Mouse (Mus musculus): Measurements from ENCODE around the gene St6galnac3. TPM values are rescaled to one million over a fixed set of nuclear protein-coding genes. Genes with fewer than 3 reads are reported as not detected.
"Not testable (repeated sequence)": the region's sequence is repeated elsewhere in the genome, so short reads cannot be mapped to it uniquely, and the experiment has no call there.

Gene St6galnac3
- polyA plus RNA-seq, 1 experiment from 2014 or later = 23.2 TPM

DNA sequence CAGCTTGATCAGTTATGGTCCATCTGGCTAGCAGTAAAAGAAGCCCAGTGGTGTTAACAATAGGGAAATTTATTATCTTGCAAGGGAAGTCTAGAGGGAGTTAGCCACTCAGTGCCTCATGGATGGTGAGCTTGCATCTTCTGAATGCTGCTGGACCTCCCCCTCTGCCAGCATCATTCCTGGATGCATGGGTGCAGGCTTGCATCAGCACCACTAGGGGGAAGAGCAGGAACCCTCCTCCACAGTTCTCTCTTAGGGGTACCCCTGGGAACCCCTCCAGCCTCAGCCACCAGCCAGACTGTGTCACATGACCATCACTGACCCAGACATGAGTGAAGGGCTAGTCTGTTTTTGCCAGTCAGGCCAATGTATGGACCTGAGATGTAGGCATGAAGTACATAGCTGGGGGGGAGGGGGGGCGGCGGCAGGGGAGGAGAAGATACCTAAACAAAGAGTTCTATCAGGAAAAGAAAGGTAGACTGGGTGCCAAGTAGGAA is 31.6 kb upstream of the St6galnac3 start:
- DNase-seq (ENCODE audit: low spot score) (no peak), ATAC-seq (no peak)
- H3K4me1 ChIP-seq (ENCODE audit: control insufficient read depth, insufficient read depth, low read length) = no peaks in the 10 kb centered on the region
- no peak overlapping the region for H3K4me3 ChIP-seq (ENCODE audit: low read depth, low read length)
- 96% methylated on average over 2 of the region's 2 CpGs for WGBS
- H3K27me3 ChIP-seq (replicated peaks; ENCODE audit: control insufficient read depth, insufficient read depth, low read length) = no peaks in the 10 kb centered on the region
- H3K4me2 ChIP-seq (ENCODE audit: low read length) = no peak overlapping the region
- H3K9ac ChIP-seq (ENCODE audit: low read length) = no peak overlapping the region
- no peaks in the 10 kb centered on the region for H3K36me3 ChIP-seq (ENCODE audit: control insufficient read depth, insufficient read depth, low read length)
- H3K9me3 ChIP-seq (replicated peaks; ENCODE audit: control insufficient read depth, low read length) = no peaks in the 10 kb centered on the region
- no peak overlapping the region for H3K27ac ChIP-seq (ENCODE audit: low read depth, low read length)

DNA sequence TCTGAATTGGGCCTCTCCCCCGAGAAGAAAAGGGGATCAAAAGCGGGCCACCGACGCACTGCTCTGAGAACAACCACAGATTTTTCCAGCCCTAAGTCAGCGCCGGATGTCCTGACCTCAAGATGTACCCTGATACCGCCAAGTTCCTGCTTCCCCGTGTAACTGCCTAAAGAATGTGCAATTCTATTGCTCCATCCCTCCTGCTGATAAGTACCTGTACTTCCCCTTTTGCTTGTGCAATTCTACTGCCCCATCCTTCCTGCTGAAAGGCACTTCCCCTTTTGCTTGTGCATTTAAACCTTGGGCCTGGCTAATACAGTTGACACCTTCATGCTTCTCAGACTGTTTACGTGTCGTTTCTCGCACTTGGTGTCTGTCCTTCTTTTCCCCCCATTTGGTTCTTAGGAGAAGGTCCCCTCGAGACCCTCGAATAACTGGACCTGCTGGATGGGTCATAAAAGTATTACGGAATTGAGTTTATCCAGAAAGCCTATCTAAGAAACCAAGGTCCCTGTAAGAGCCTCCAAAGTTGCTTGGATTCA is 30.9 kb upstream of the St6galnac3 start:
- H3K4me3 ChIP-seq (ENCODE audit: low read depth, low read length); DNase-seq (ENCODE audit: low spot score); H3K9ac ChIP-seq (ENCODE audit: low read length); H3K4me2 ChIP-seq (ENCODE audit: low read length); H3K9me3 ChIP-seq (replicated peaks; ENCODE audit: control insufficient read depth, low read length); H3K36me3 ChIP-seq (ENCODE audit: control insufficient read depth, insufficient read depth, low read length); ATAC-seq; H3K4me1 ChIP-seq (ENCODE audit: control insufficient read depth, insufficient read depth, low read length); H3K27ac ChIP-seq (ENCODE audit: low read depth, low read length); H3K27me3 ChIP-seq (replicated peaks; ENCODE audit: control insufficient read depth, insufficient read depth, low read length): not testable (repeated sequence)
- 91% methylated on average over 14 of the region's 14 CpGs for WGBS

DNA sequence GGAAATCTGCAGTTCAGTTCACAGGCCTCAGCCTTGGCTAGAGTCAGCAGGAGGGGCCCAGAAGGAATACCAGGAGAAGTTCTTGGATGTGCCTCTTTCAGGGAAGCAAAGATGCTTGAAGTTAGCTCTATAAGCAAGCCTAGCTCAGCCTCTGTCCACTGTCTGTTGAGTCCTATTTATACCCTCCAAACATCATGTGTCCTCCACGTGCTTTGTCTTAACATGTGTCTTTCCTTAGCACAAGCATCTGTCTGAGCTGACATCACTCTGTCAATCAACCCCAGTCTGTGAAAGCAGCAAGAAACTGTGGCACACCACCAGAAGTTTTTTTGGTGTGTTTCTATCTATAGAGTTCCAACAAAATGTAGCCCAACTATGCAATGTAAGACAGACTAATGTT is 26.5 kb upstream of the St6galnac3 start:
- H3K27me3 ChIP-seq (replicated peaks; ENCODE audit: control insufficient read depth, insufficient read depth, low read length) = no peaks in the 10 kb centered on the region
- H3K4me1 ChIP-seq (ENCODE audit: control insufficient read depth, insufficient read depth, low read length) = no peaks in the 10 kb centered on the region
- H3K36me3 ChIP-seq (ENCODE audit: control insufficient read depth, insufficient read depth, low read length) = no peaks in the 10 kb centered on the region
- no peaks in the 10 kb centered on the region for H3K9me3 ChIP-seq (replicated peaks; ENCODE audit: control insufficient read depth, low read length)
- H3K27ac ChIP-seq (ENCODE audit: low read depth, low read length) = no peak overlapping the region
- no peak for ATAC-seq
- DNase-seq (ENCODE audit: low spot score) = no peak
- no peak overlapping the region for H3K4me3 ChIP-seq (ENCODE audit: low read depth, low read length)
- WGBS = 52% methylated on average over 1 of the region's 1 CpGs
- no peak overlapping the region for H3K4me2 ChIP-seq (ENCODE audit: low read length)
- no peak overlapping the region for H3K9ac ChIP-seq (ENCODE audit: low read length)

DNA sequence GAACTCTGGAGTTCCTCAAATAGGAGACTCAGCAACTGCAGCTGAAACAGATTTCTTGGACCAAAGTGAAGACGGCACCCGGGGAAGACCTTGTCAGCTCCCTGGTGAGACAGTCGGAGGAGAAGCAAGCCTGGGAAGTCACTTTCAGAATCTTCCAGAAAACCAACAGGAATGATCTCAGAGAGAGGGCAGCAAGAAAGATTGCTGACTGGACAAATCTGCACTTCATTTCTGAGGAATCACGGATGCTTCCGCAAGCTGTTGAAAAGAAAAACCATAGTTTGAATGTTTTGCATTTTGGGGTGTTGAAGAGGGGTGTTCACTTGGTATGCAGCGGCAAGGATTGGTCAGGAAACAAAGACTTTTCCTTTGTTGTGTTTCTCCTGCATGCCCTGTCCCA is 24.4 kb upstream of the St6galnac3 start:
- no peaks in the 10 kb centered on the region for H3K36me3 ChIP-seq (ENCODE audit: control insufficient read depth, insufficient read depth, low read length)
- H3K9ac ChIP-seq (ENCODE audit: low read length) = no peak overlapping the region
- H3K9me3 ChIP-seq (replicated peaks; ENCODE audit: control insufficient read depth, low read length) = no peaks in the 10 kb centered on the region
- no peaks in the 10 kb centered on the region for H3K27me3 ChIP-seq (replicated peaks; ENCODE audit: control insufficient read depth, insufficient read depth, low read length)
- ATAC-seq (no peak), DNase-seq (ENCODE audit: low spot score) (no peak)
- H3K27ac ChIP-seq (ENCODE audit: low read depth, low read length) = no peak overlapping the region
- H3K4me3 ChIP-seq (ENCODE audit: low read depth, low read length) = no peak overlapping the region
- WGBS = 82% methylated on average over 6 of the region's 6 CpGs
- no peak overlapping the region for H3K4me2 ChIP-seq (ENCODE audit: low read length)
- no peaks in the 10 kb centered on the region for H3K4me1 ChIP-seq (ENCODE audit: control insufficient read depth, insufficient read depth, low read length)

DNA sequence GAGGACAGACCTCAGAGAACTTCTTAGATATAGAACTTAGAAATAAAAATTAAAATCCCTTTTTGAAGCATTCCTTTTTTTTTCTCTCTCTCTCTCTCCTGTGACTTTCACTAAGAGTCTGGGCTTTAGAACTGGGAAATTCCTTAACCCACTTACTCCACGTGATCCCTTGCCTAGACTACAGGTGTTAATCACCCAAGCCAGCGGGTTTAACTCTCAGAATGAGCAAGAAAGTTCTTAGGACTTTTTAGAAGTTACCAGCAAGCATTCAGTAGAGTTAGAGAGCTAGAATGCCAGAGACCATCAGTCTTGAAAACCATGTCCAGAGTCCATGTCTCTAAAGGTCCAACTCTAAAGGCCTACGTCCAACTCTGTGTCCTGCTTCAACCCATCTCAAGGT is 23.3 kb upstream of the St6galnac3 start:
- Histone ChIP-seq H3K36me3 (ENCODE audit: control insufficient read depth, insufficient read depth, low read length) (no peaks in the 10 kb centered on the region), H3K27ac (ENCODE audit: low read depth, low read length) (no peak overlapping the region), H3K4me2 (ENCODE audit: low read length) (no peak overlapping the region), H3K27me3 (replicated peaks; ENCODE audit: control insufficient read depth, insufficient read depth, low read length) (no peaks in the 10 kb centered on the region), H3K9ac (ENCODE audit: low read length) (no peak overlapping the region), H3K4me1 (ENCODE audit: control insufficient read depth, insufficient read depth, low read length) (no peaks in the 10 kb centered on the region), H3K4me3 (ENCODE audit: low read depth, low read length) (no peak overlapping the region), H3K9me3 (replicated peaks; ENCODE audit: control insufficient read depth, low read length) (no peaks in the 10 kb centered on the region)
- ATAC-seq (no peak), DNase-seq (ENCODE audit: low spot score) (no peak)
- WGBS = 86% methylated on average over 3 of the region's 3 CpGs

DNA sequence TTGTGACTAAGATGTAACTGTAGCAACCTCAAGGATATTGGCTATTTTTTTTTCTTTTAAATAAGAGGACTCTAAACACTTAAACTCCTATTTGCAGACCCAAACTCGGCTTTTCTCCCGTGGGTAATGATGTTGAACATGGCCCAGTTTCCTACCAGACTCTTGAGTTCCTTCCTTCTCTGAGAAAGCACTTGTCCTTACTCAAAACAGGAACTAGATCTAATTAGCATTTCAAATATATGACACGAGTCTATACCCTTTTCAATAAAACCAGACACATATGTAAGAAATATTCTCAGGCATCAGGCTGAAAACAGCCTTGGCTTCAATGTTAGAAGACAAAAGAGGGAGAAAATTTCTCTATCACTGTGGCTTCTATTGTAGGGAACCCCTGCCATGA is 20.1 kb upstream of the St6galnac3 start:
- ATAC-seq (no peak), DNase-seq (ENCODE audit: low spot score) (no peak)
- H3K4me3 ChIP-seq (ENCODE audit: low read depth, low read length) = no peak overlapping the region

DNA sequence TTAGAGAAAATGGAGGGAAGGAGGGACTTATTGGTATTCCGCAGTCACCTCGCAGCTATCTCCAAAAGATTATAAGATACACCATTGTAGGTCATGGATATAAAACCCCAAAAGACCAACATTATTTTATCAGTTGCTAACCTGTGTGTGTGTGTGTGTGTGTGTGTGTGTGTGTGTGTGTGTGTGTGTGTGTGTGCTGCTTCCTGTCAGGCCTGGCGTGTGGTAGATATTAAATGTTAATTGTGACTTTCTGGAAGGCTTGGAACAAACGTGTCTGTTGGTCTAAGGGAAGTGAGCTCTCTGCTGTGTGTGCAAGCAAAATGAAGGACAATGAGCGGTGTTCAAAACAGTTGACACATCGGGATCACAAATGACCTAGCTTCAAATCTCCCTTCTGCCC is 19.5 kb upstream of the St6galnac3 start:
- no peak overlapping the region for H3K4me3 ChIP-seq (ENCODE audit: low read depth, low read length)
- H3K27me3 ChIP-seq (replicated peaks; ENCODE audit: control insufficient read depth, insufficient read depth, low read length) = no peaks in the 10 kb centered on the region
- H3K4me2 ChIP-seq (ENCODE audit: low read length) = no peak overlapping the region
- no peak for ATAC-seq
- no peaks in the 10 kb centered on the region for H3K9me3 ChIP-seq (replicated peaks; ENCODE audit: control insufficient read depth, low read length)
- no peaks in the 10 kb centered on the region for H3K4me1 ChIP-seq (ENCODE audit: control insufficient read depth, insufficient read depth, low read length)
- no peak overlapping the region for H3K27ac ChIP-seq (ENCODE audit: low read depth, low read length)
- DNase-seq (ENCODE audit: low spot score) = no peak
- WGBS = 90% methylated on average over 6 of the region's 6 CpGs
- no peak overlapping the region for H3K9ac ChIP-seq (ENCODE audit: low read length)
- no peaks in the 10 kb centered on the region for H3K36me3 ChIP-seq (ENCODE audit: control insufficient read depth, insufficient read depth, low read length)

More for the DNA sequence above, 20.1 kb upstream of the St6galnac3 start:
- no peaks in the 10 kb centered on the region for H3K27me3 ChIP-seq (replicated peaks; ENCODE audit: control insufficient read depth, insufficient read depth, low read length)
- no peak overlapping the region for H3K4me2 ChIP-seq (ENCODE audit: low read length)
- H3K27ac ChIP-seq (ENCODE audit: low read depth, low read length) = no peak overlapping the region
- no peaks in the 10 kb centered on the region for H3K4me1 ChIP-seq (ENCODE audit: control insufficient read depth, insufficient read depth, low read length)
- H3K9ac ChIP-seq (ENCODE audit: low read length) = no peak overlapping the region
- no peaks in the 10 kb centered on the region for H3K36me3 ChIP-seq (ENCODE audit: control insufficient read depth, insufficient read depth, low read length)
- no peaks in the 10 kb centered on the region for H3K9me3 ChIP-seq (replicated peaks; ENCODE audit: control insufficient read depth, low read length)
- 74% methylated on average over 3 of the region's 3 CpGs for WGBS

DNA sequence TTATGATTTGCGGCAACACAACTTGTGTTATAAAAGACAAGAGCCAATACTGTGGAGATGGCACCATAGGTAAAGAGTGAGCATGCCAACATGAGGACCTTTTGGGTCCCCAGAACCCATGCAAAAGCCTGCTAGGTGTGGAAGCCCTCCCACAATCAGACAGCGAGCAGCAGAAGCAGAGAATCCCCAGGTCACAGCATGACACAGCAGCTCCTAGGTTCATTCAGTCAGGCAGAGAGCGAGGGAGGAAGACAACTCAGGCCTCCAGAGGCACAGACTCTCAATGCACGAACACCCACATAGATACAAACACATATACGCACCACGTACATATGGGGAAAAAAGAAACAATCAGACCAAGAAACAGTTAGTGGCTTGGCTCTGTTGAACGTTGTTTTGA is 16.8 kb upstream of the St6galnac3 start:
- no peak overlapping the region for H3K4me3 ChIP-seq (ENCODE audit: low read depth, low read length)
- H3K4me2 ChIP-seq (ENCODE audit: low read length) = no peak overlapping the region
- WGBS = 90% methylated on average over 7 of the region's 7 CpGs
- H3K9ac ChIP-seq (ENCODE audit: low read length) = no peak overlapping the region
- no peaks in the 10 kb centered on the region for H3K9me3 ChIP-seq (replicated peaks; ENCODE audit: control insufficient read depth, low read length)
- peaks cover 8% of the 10 kb centered on the region for H3K4me1 ChIP-seq (ENCODE audit: control insufficient read depth, insufficient read depth, low read length)
- no peak overlapping the region for H3K27ac ChIP-seq (ENCODE audit: low read depth, low read length)
- no peaks in the 10 kb centered on the region for H3K36me3 ChIP-seq (ENCODE audit: control insufficient read depth, insufficient read depth, low read length)
- no peak for DNase-seq (ENCODE audit: low spot score)
- no peaks in the 10 kb centered on the region for H3K27me3 ChIP-seq (replicated peaks; ENCODE audit: control insufficient read depth, insufficient read depth, low read length)
- ATAC-seq = no peak

DNA sequence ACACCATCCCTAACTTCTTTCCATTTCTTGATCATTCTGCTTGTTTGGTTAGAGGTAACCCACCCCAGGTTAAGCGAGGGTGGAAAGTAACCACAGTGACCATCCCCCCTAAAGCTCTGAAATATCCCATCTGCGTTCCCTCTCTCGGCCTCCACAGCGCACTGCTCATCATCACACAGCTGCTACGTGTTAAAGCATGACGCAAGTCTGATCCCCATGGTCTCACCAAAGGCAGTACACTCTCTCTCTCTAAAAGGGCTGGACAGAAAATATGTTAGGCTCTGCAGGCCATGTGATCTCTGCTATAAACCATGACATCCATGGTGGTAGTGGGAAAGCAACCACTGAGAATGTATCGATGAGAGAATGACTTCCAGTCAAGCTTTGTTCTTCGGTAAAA is 14.4 kb upstream of the St6galnac3 start:
- H3K9ac ChIP-seq (ENCODE audit: low read length) = no peak overlapping the region
- H3K36me3 ChIP-seq (ENCODE audit: control insufficient read depth, insufficient read depth, low read length) = no peaks in the 10 kb centered on the region
- H3K4me3 ChIP-seq (ENCODE audit: low read depth, low read length) = no peak overlapping the region
- 90% methylated on average over 8 of the region's 8 CpGs for WGBS
- no peak for DNase-seq (ENCODE audit: low spot score)
- no peak overlapping the region for H3K27ac ChIP-seq (ENCODE audit: low read depth, low read length)
- no peak for ATAC-seq
- H3K4me1 ChIP-seq (ENCODE audit: control insufficient read depth, insufficient read depth, low read length) = peaks cover 11% of the 10 kb centered on the region
- H3K4me2 ChIP-seq (ENCODE audit: low read length) = no peak overlapping the region
- no peaks in the 10 kb centered on the region for H3K27me3 ChIP-seq (replicated peaks; ENCODE audit: control insufficient read depth, insufficient read depth, low read length)
- no peaks in the 10 kb centered on the region for H3K9me3 ChIP-seq (replicated peaks; ENCODE audit: control insufficient read depth, low read length)

Measured in forebrain, embryonic 14.5 days (tissue).